Mouse (Mus musculus): ENCODE results near the gene Ccm2l. TPM values are rescaled to one million over a fixed set of nuclear protein-coding genes. Genes with fewer than 3 reads are reported as not detected.

The Ccm2l gene
- polyA plus RNA-seq, 1 experiment from 2014 or later = 1.2 TPM

GRCm38 (mm10) chr2:153115679-153116081 lies 49.9 kb downstream of the Ccm2l start:
- Histone ChIP-seq H3K27ac (replicated peaks) (no peak overlapping the region), H3K27me3 (ENCODE audit: low read depth, poor library complexity, severe bottlenecking) (peaks cover 10% of the 10 kb centered on the region), H3K4me3 (no peak overlapping the region), H3K4me1 (no peaks in the 10 kb centered on the region), H3K36me3 (no peaks in the 10 kb centered on the region), H3K9me3 (replicated peaks) (no peaks in the 10 kb centered on the region)
- no peak for DNase-seq (ENCODE audit: low spot score)
- 86% methylated on average over 4 of the region's 4 CpGs for WGBS

GRCm38 (mm10) chr2:153117051-153117486 lies 51.3 kb downstream of the Ccm2l start:
- H3K4me1 ChIP-seq = no peaks in the 10 kb centered on the region
- no peak for DNase-seq (ENCODE audit: low spot score)
- no peak overlapping the region for H3K4me3 ChIP-seq
- no peak overlapping the region for H3K27ac ChIP-seq (replicated peaks)
- H3K9me3 ChIP-seq (replicated peaks) = no peaks in the 10 kb centered on the region
- WGBS = 85% methylated on average over 7 of the region's 7 CpGs
- H3K36me3 ChIP-seq = no peaks in the 10 kb centered on the region
- H3K27me3 ChIP-seq (ENCODE audit: low read depth, poor library complexity, severe bottlenecking) = no peaks in the 10 kb centered on the region

- Histone ChIP-seq H3K4me3 (no peak overlapping the region), H3K4me1 (no peaks in the 10 kb centered on the region), H3K27me3 (ENCODE audit: low read depth, poor library complexity, severe bottlenecking) (no peaks in the 10 kb centered on the region), H3K36me3 (no peaks in the 10 kb centered on the region), H3K9me3 (replicated peaks) (no peaks in the 10 kb centered on the region), H3K27ac (replicated peaks) (no peak overlapping the region)
- DNase-seq (ENCODE audit: low spot score) = no peak
- WGBS = 88% methylated on average over 6 of the region's 6 CpGs
Observed at GRCm38 (mm10) chr2:153119488-153119887, 53.7 kb downstream of the Ccm2l start.

- Histone ChIP-seq H3K4me3 (no peak overlapping the region), H3K9me3 (replicated peaks) (no peaks in the 10 kb centered on the region), H3K27ac (replicated peaks) (no peak overlapping the region), H3K36me3 (no peaks in the 10 kb centered on the region), H3K4me1 (no peaks in the 10 kb centered on the region), H3K27me3 (ENCODE audit: low read depth, poor library complexity, severe bottlenecking) (no peaks in the 10 kb centered on the region)
- 81% methylated on average over 8 of the region's 8 CpGs for WGBS
- DNase-seq (ENCODE audit: low spot score) = no peak
Observed at GRCm38 (mm10) chr2:153120126-153120525, 54.4 kb downstream of the Ccm2l start.

GRCm38 (mm10) chr2:153121821-153122615 lies 56.3 kb downstream of the Ccm2l start:
- Histone ChIP-seq H3K27ac (replicated peaks) (no peak overlapping the region), H3K9me3 (replicated peaks) (no peaks in the 10 kb centered on the region), H3K36me3 (no peaks in the 10 kb centered on the region), H3K4me1 (no peaks in the 10 kb centered on the region), H3K27me3 (ENCODE audit: low read depth, poor library complexity, severe bottlenecking) (no peaks in the 10 kb centered on the region), H3K4me3 (no peak overlapping the region)
- 84% methylated on average over 8 of the region's 8 CpGs for WGBS
- no peak for DNase-seq (ENCODE audit: low spot score)

GRCm38 (mm10) chr2:153122701-153123100 lies 56.9 kb downstream of the Ccm2l start:
- Histone ChIP-seq H3K4me3 (no peak overlapping the region), H3K4me1 (no peaks in the 10 kb centered on the region), H3K9me3 (replicated peaks) (no peaks in the 10 kb centered on the region), H3K36me3 (no peaks in the 10 kb centered on the region), H3K27me3 (ENCODE audit: low read depth, poor library complexity, severe bottlenecking) (no peaks in the 10 kb centered on the region), H3K27ac (replicated peaks) (no peak overlapping the region)
- 89% methylated on average over 7 of the region's 7 CpGs for WGBS
- DNase-seq (ENCODE audit: low spot score) = no peak

GRCm38 (mm10) chr2:153125875-153126274 lies 60.1 kb downstream of the Ccm2l start:
- Histone ChIP-seq H3K27ac (replicated peaks) (no peak overlapping the region), H3K27me3 (ENCODE audit: low read depth, poor library complexity, severe bottlenecking) (no peaks in the 10 kb centered on the region), H3K9me3 (replicated peaks) (no peaks in the 10 kb centered on the region), H3K4me1 (no peaks in the 10 kb centered on the region), H3K36me3 (no peaks in the 10 kb centered on the region), H3K4me3 (no peak overlapping the region)
- DNase-seq (ENCODE audit: low spot score) = no peak
- 56% methylated on average over 5 of the region's 5 CpGs for WGBS

- no peak overlapping the region for H3K4me3 ChIP-seq
- WGBS = 16% methylated on average over 6 of the region's 6 CpGs
- no peaks in the 10 kb centered on the region for H3K9me3 ChIP-seq (replicated peaks)
- no peak for DNase-seq (ENCODE audit: low spot score)
- H3K27me3 ChIP-seq (ENCODE audit: low read depth, poor library complexity, severe bottlenecking) = no peaks in the 10 kb centered on the region
- no peaks in the 10 kb centered on the region for H3K4me1 ChIP-seq
- no peaks in the 10 kb centered on the region for H3K36me3 ChIP-seq
- no peak overlapping the region for H3K27ac ChIP-seq (replicated peaks)
Observed at GRCm38 (mm10) chr2:153131019-153131418, 65.3 kb downstream of the Ccm2l start.

Other genes starting within 250 kb of the Ccm2l start
- gene Bcl2l1, start 234.2 kb upstream of the Ccm2l start, polyA plus RNA-seq (2016; fragmentation: Nextera tagmentation; extraction: Ambion mirVana) = 107 and 128 TPM in 2 replicates
- gene Tpx2, start 218.0 kb upstream of the Ccm2l start, polyA plus RNA-seq (2016; fragmentation: Nextera tagmentation; extraction: Ambion mirVana) = 153 TPM in 2 replicates
- 0.06 and 0.07 TPM in 2 replicates for gene Mylk2, start 154.6 kb upstream of the Ccm2l start, polyA plus RNA-seq (2016; fragmentation: Nextera tagmentation; extraction: Ambion mirVana)
- 0.58 and 1.5 TPM in 2 replicates for gene Foxs1, start 132.7 kb upstream of the Ccm2l start, polyA plus RNA-seq (2016; fragmentation: Nextera tagmentation; extraction: Ambion mirVana)
- gene Dusp15, start 114.3 kb upstream of the Ccm2l start, polyA plus RNA-seq (2016; fragmentation: Nextera tagmentation; extraction: Ambion mirVana) = 0.60 and 1.3 TPM in 2 replicates
- gene Ttll9, start 103.5 kb upstream of the Ccm2l start, polyA plus RNA-seq (2016; fragmentation: Nextera tagmentation; extraction: Ambion mirVana) = 1.3 and 1.4 TPM in 2 replicates
- gene Pdrg1, start 50.5 kb upstream of the Ccm2l start, polyA plus RNA-seq (2016; fragmentation: Nextera tagmentation; extraction: Ambion mirVana) = 108 and 111 TPM in 2 replicates
- 0.21 and 0.68 TPM in 2 replicates for gene Xkr7, start 34.1 kb upstream of the Ccm2l start, polyA plus RNA-seq (2016; fragmentation: Nextera tagmentation; extraction: Ambion mirVana)
- 2.1 and 2.2 TPM in 2 replicates for gene Hck, start 42.5 kb downstream of the Ccm2l start, polyA plus RNA-seq (2016; fragmentation: Nextera tagmentation; extraction: Ambion mirVana)
- gene Tm9sf4, start 95.3 kb downstream of the Ccm2l start, polyA plus RNA-seq (2016; fragmentation: Nextera tagmentation; extraction: Ambion mirVana) = 82.5 and 82.8 TPM in 2 replicates
- gene Tspyl3, start 159.5 kb downstream of the Ccm2l start, polyA plus RNA-seq (2016; fragmentation: Nextera tagmentation; extraction: Ambion mirVana) = 7.3 and 8.1 TPM in 2 replicates
- gene Plagl2, start 175.5 kb downstream of the Ccm2l start, polyA plus RNA-seq (2016; fragmentation: Nextera tagmentation; extraction: Ambion mirVana) = 29.1 and 29.4 TPM in 2 replicates
- gene Pofut1, start 175.6 kb downstream of the Ccm2l start, polyA plus RNA-seq (2016; fragmentation: Nextera tagmentation; extraction: Ambion mirVana) = 5.9 and 6.3 TPM in 2 replicates
- 7.0 TPM in 2 replicates for gene Kif3b, start 225.5 kb downstream of the Ccm2l start, polyA plus RNA-seq (2016; fragmentation: Nextera tagmentation; extraction: Ambion mirVana)